Mouse (Mus musculus) cerebellum, postnatal 4 days (tissue): ENCODE data around the gene Myh7.
"Not testable (repeated sequence)": the region's sequence is repeated elsewhere in the genome, so short reads cannot be mapped to it uniquely, and the experiment has no call there.

Experiments used
- DNase-seq, 2 experiments: peaks; one replicate each; pipeline ENCODE4 v3.0.0; 2022; ENCODE audit warnings: low spot score in 2 of 2, mixed read lengths in 1 of 2

Gene Myh7

DNA sequence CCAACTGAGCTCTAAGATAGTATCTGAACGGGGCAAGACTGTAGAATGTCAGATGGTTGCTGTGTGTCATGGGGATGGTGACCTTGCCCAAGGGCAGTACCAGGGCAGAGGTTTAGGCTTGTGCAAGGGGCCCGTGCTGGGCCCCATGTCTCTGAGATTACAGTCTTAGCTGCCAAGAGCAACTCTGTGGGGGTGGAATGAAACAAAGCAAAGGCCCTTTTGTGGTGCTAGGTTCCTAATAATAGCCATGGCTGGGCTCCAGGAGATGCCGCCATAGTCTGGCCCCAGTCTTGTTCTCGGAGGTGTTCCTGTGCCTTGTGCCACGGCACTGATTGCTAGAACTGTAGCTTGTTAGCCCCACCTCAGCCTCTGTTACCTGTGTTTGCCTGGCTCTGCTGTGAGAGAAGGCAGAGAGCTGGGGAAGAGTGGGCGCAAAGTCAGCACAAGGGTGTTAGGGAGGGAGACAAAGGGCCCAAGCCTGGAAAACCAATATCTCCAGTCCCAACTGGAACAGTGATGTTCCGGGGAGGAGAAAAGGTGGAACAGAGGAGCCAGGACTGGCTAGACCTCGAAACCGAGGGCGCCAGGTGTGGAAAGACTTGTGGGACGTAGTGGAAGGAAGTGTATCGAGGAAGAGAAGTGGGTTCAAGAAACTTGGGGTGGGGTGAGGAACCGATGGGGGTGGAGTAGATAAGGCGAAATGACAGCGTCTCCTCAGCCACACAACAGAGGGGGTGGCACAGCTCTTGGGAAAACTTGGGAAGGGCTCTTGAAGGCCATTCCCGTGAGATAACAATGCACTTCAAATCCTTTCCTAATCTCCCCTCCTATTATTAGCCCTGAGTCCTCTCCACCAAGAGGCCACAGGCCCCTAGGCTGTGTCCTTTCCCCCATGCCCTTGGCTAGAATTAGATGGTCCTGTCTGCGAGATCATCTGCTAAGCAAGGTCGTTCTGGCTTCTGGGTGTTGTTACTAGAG is 9.7 kb upstream of the Myh7 start:
- DNase-seq: no peak

DNA sequence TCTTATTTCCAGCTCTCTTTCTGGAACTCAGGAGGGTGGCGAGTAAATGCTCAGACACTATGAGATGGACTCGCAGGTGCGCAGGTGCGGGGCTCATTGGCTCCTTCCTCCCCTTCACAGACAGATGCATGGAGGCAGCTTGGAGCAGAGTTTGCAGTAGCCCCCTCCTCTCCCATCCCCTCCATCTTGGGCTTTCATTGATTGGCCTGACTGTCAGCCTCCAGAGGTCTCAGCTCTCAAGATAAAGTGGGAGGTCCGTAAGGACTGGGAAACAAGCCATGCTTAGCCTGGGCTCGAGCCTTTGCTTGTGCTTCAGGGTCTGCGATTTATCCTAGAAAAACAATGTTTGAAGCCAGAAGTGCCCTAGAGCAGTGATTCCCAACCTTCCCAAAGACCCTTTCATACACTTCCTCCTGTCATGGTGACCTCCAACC is 8.3 kb upstream of the Myh7 start:
- no peak for DNase-seq

DNA sequence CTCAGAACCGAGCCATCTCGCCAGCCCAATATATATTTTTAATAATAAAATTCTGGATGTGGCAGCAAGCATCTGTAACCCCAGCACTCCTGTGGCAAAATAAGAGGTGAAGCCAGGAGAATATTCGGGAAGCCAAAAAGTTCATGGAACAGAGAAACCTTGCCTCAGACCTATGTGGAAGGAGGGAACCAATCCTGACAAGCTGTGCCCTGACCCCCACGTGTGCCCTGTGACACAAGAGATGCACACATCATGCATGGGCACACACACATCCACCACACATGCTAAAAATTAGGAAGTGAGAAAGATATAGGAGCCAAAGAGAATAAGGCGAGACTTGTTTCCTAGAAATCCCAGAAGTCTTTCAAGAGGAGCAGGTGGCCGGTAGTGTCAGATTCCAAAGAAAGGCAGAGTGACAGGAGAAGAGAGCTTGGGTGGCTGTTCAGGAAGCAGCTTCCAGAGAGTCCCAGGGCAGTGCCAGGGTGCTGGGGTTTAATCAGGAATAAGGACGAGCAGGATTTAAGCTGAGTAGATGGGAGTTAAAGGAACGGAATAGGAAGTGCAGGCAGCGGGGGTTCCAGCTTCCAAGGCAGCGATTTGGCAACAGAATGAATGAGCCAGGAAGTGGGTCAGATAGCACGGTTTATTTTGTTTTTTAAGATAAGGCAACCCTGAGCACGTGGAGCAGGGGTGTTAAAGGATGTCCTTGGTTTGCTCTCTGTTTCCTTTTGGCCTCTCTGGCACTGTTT is 7.7 kb upstream of the Myh7 start:
- DNase-seq: no peak

DNA sequence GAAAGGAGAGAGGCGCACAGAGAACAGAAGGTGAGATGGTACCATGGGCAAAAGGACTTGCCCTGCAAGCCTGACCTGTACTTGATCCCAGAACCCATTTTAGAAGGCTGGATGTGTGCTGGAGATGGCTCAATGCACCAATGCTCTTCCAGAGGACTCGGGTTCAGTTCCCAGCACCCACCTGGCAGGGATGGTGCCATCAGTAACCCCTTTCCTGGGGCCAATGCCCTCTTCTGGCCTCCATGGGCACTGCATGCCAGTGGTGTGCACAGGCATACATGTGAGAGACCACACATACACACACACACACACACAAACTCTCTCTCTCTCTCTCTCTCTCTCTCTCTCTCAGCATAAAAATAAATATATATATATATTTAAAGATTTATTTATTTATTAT is 7.0 kb upstream of the Myh7 start:
- DNase-seq: no peak

DNA sequence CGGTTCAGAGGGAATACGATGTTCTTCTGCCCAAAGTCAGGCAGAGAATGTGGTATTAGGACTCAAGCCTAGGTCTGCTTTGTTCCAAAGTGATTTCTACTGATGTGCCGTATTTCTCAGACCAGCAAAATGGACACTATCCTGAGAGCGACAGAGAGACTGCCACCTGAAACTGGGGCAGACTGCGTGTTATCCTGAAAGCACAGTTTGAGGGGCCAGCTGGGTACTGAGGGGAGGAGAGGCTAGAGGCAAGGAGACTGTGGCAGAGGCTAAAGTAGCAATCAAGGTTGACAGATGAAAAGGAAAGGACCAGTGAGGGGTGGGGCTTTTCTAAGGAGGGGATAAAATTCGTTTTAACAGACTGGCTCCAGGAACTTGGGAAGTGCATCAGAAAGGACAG is 6.4 kb upstream of the Myh7 start:
- DNase-seq: no peak

DNA sequence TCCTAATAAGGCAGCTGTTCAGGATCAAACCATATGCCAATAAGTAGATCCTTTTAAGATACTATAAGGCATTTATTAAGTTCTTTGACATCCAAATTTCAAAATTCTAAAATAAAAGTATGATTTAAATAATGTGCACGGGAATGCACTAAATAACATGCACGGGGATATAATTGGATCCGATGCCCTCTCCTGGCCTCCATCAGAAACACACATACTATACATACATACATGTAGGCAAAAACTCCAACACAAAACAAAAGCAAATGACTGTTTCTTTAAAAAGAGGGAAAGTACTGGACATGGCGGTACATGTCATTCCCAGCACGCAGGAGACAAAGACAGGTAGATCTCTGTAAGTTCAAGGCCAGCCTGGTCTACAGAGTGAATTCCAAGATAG is 5.4 kb upstream of the Myh7 start:
- not testable (repeated sequence) for DNase-seq

DNA sequence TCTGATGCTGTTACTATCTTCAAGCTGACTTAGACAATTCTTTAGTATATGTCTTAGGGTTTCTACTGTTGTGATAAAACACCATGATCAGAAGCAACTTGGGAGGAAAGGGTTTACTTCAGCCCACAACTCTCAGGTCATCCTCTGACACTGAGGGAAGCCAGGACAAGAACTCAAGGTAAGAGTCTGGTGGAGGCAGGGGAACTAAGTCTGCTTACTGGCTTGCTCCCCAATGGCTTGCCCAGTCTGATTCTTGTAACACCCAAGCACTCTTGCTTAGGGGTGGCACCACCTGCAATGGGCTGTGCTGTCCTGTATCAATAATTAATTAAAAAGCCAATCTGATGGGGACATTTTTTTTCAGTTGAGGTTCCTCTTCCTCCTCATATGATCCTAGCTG is 4.3 kb upstream of the Myh7 start:
- DNase-seq: no peak

DNA sequence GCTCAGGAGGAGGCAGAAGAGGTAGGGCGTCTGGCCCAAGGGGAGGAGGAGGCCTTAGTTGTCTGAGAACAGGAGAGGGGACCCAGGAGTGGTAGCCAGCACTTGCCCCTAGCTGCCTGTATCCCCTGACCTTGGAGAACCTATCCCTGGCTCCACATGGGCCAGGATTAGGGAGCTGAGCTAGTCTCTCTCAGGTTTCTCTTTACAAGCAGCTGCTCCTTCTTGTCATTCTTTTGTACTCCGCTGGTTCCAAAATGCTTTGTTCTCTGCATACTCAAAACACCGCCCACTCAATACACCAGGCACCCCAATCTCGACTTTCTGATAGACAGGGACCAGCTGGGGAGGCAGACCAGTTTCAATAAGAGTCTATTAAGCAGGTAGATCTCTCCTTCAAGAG is 2.9 kb upstream of the Myh7 start:
- no peak for DNase-seq

DNA sequence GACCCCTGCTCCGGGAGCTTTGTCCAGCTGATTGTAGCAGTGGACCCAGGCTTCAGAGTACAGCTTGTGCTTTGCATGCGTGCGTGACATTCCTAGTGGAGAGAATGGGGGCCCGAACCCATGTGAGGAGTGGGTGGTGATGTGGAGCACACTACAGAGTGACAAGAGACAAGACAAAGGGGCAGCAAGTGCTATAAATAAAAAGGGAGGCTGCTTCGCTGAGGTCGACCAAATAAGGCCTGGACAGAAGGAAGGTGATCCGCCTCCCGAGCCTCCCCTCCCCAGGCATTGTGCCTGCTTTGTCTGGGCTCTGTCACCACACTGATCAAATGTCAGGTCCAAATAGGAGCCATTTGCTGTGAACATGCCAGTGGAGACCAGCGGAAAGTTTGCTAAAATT is 2.4 kb upstream of the Myh7 start:
- DNase-seq: no peak

DNA sequence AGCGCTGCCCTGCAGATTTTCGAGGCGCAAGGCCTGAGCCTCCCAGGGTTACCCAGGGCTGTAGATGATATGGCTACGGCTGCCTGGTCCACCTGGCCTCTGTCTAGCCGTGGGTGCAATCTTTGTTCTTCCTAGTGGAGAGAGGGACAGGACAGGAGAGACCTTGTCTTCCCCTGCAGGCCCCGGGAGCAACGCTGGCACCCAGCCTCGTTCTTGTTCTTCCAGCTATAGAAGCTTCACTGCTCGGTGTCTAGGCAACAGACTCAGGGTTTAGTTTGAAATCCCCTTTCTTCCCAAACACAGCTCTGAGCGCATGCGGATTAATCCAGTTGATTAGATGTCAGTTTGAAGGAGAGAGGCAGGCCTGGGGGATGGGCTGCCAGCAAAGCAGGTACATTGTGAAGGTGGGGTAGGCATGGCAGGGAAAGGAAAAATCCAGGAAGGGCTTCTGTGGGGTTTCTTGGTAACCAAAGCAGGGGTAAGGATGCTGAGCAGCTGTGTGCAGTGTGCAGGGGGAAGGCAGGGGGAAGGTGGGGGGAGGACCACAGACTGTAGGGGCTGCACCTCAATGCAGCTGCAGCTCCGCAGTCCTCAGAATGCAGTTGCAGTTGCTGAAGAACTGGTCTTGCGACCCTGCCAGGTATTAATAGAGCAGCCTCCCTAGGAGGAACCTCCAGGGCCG is 1.2 kb upstream of the Myh7 start:
- DNase-seq: peak in 1 of 2 experiments; percentile 45

DNA sequence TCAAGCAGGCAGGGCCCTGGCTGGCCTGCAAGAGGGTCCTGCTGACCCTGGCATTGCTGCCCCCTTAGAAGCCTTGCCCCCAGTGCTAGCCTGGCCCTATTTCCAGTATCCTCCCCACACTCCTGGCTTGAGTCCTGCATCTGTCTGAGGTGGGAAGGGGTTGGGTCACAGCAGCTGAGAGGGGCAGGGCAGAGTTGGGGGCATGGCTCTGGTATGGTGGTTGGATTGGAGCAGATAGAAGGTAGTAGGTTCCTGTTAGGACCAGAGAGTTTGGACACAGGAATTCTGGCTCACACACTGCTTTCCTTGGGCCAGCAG is 402 bp upstream of the Myh7 start:
- no peak for DNase-seq

DNA sequence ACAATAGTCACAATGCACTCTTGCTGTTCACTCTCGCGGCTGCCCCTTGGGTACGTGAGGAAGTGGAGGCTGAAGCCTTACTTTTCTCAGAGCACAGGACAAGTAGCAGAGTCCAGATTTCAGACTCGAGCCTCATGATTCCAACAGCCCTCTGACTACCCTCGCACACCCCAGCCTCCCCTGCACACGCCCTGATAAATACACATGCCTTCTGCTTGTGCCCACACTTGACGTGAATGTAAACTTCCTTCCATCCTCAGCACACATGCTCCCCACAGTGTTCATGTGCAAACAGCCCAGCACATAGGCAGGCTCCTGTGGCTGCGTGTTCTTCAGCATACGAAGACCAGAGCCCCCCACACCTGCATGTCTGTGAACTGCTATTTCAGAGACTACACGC is 790 bp downstream of the Myh7 start:
- DNase-seq: no peak

DNA sequence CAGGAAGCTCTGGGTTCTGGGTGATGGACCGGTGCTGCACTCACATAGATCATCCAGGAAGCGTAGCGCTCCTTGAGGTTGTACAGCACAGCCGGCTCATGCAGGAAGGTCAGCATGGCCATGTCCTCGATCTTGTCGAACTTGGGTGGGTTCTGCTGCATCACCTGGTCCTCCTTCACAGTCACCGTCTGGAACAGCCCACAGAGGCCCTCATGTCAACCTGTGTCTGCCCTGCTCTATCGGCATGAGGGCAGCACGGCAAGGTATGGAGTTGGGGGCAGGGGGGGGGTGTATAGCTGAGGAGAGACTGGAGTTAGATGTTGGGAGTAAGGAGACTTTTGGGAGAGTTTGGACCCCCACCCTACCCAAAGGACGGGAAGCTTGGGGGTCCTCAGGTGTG is 2.2 kb downstream of the Myh7 start:
- DNase-seq: no peak

DNA sequence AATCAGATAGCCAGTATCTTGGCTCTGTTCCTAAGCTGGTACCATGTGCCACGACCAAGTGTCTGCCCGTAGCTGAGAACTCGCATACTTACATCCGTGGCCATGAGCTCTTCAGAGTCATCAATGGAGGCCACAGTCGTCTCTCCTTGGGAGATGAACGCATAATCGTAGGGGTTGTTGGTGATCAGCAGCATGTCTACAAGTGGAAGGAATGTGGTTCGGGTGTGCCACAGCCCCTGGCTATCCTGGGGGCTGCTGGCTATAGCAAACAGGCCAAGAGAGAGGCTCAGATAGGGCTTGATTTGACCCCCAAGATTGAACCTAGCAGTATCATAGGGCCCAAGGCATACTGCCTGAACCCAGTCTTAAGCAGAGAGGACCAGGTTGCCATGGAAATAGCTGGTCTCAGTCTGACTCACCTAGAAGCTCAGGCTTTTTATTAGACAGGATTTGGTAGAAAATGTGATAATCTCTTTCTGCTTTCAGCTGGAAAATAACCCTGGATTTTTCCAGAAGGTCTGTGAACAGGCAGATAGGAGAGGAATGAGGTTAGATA is 4.5 kb downstream of the Myh7 start:
- no peak for DNase-seq

DNA sequence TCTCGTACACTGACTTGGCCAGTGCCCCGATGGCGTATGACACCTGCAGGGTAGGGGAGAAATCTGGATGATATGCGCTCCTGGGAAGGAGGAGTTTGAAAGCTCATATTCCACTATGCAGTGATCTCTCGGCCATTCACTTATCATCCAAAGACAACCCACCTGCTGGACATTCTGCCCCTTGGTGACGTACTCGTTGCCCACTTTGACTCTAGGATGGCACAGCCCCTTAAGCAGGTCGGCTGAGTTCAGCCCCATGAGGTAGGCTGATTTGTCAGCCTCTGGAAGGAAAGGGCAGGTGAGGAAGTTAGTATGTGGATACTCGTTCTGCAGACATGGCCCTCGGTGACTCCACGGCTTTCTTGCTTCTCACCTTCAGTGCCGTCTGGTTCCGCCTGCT is 5.5 kb downstream of the Myh7 start:
- DNase-seq: no peak

DNA sequence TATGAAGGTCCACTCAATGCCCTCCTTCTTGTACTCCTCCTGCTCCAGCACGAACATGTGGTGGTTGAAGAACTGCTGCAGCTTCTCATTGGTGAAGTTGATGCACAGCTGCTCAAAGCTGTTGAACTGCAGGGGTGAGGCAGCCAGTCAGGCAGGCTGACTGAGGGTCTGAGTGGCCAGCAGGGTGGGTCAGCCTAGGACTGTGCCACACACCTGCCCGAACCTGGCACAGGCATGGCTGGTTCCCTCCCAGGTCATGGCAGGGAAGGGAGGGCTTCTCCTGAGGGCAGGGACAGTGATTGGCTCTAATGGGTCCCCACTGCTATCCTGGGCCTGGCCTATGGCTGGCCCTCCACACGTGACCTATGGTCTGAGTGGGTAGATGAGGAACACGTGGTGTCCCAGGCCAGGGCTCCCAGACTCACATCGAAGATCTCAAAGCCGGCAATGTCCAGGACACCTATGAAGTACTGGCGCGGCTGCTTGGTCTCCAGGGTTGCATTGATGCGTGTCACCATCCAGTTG is 6.0 kb downstream of the Myh7 start:
- not testable (repeated sequence) for DNase-seq

DNA sequence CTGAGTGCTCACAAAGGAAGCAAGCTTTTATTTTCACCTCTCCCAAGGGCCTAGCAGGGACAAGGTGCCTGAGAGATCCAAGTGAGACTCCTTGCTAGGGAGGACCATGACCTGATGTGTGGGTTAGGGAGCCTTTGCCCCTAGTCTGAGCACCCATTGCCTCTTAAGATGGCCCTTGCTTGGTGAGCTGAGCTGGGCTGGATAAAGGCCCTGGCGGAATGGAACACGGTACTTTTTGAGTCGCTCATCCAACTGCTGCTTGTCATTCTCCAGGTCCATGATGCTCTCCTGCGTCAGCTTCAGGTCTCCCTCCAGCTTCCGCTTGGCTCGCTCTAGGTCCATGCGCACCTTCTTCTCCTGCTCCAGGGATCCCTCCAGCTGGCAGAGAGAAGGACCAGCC is 12.5 kb downstream of the Myh7 start:
- DNase-seq: no peak

DNA sequence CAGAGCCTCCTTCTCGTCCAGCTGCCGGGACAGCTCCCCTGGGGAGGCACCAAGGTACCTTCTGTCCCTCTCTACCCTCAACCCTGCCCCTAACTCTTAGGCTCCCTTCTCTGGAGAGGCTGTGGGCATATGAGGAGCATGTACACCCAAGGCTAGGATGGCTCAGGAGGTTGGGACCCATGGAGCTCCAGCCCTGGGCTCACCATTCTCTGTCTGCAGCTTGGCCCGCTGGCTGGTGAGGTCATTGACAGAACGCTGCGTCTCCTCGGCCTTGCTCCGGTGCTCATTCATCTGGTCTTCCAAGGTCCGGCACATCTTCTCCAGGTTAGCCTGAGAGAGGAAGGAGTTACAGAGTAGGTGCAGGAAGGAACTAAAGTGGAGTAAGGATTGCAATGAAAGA is 15.8 kb downstream of the Myh7 start:
- no peak for DNase-seq

DNA sequence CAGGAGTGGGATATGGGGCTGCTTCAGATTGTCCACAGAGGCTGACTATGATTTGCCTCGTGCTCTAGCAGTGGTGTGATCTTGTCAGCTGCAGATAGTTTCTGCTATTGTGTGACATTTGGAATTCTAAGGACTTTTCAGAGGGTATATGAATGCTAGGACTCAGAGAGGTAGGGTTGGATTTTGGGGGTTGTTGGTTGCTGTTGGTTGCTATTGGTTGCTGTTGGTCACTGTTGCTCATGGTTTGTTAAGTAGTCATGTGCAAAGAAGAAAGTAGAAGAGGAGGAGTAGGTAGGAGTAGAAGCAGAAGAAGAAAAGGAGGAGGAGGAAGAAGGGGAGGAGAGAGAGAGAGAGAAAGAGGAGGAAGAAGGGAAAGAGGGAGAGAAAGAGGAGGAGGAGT is 17.8 kb downstream of the Myh7 start, which contains the start of gene Gm17428:
Gm17428 (plus strand) TSS at position 301 of the 400 bp plus-strand sequence.
- DNase-seq: no peak

DNA sequence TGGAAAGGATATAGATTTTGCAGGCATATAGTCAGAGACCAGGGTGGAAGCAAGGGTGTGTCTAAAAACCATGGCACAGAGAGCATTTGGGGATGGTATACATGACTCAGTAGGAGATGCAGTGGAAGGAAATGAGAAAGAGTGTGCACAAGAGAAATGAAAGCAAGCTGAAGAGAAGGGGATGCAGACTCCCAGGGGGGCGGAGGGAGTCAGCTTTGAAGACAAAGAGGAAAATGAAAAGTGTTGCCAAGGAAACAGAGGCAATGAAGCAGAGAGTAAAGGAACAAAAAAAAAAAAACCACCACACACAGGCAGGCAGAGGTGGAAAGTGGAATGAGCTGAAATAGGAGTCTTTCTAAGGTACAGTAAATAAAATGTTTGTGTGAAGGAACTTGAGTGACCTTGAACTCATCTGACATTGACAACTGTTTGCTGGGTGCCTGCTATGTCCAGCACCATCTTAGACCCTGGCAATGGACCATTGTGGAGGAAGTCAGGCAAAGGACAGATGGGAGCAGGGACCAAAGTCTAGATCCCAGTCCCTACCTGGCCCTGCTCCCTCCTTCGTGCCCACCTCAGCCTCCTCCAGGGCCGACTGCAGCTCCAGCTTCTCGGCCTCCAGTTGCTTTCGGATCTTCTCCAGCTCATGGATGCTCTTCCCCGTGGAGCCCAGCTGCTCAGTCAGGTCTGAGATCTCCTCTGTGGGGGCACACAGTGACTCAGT is 20.2 kb downstream of the Myh7 start:
- no peak for DNase-seq

DNA sequence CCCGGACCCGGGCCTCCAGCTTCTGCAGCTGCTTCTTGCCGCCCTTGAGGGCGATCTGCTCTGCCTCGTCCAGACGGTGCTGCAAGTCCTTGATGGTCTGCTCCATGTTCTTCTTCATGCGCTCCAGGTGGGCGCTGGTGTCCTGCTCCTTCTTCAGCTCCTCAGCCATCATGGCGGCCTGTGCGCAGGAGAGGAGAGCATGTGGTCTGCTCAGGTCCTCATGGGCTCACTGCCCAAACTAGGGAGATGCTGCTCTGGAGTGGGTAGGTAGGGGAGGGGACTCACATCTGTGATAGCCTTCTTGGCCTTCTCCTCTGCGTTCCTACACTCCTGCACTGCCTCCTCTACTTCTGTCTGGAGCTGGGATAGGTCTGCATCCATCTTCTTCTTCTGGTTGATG is 21.6 kb downstream of the Myh7 start:
- not testable (repeated sequence) for DNase-seq
